In genomic region chr19:7106566-7106965, GRCm38 (mm10) we compare ENCODE assay signal across 36 mouse cellular contexts. TPM values are rescaled to one million over a fixed set of nuclear protein-coding genes. Genes with fewer than 3 reads are reported as not detected.
"Had no signal": no experiment of that assay in that cellular context is flagged by ENCODE, and none has a peak within 500 bp of the region (broad histone marks: within the 10 kb centered on the region; RNA-seq: fewer than 3 reads in every experiment).

No protein-coding gene starts in this region.

- H3K9me3 ChIP-seq: limb, embryonic 10.5 days; limb, embryonic 12.5 days; limb, embryonic 13.5 days; limb, embryonic 15.5 days; liver, embryonic 12.5 days; liver, embryonic 13.5 days; liver, embryonic 15.5 days; lung, embryonic 15.5 days; megakaryocyte, embryonic 14.5 days; midbrain, embryonic 12.5 days; midbrain, embryonic 13.5 days; midbrain, embryonic 15.5 days; neural tube, embryonic 12.5 days; neural tube, embryonic 13.5 days had no signal

- H3K27me3 ChIP-seq: limb, embryonic 15.5 days; liver, embryonic 15.5 days had no signal

- H3K4me2 ChIP-seq: limb, embryonic 12.5 days; limb, embryonic 13.5 days; limb, embryonic 15.5 days; liver, embryonic 11.5 days; liver, embryonic 12.5 days; liver, embryonic 13.5 days; liver, embryonic 15.5 days; lung, embryonic 14.5 days; lung, embryonic 15.5 days; midbrain, embryonic 11.5 days; midbrain, embryonic 12.5 days; midbrain, embryonic 13.5 days; midbrain, embryonic 15.5 days; neural tube, embryonic 12.5 days; neural tube, embryonic 13.5 days had no signal

- H3K36me3 ChIP-seq: limb, embryonic 10.5 days; limb, embryonic 12.5 days; limb, embryonic 13.5 days; limb, embryonic 15.5 days; liver, embryonic 12.5 days; liver, embryonic 13.5 days; liver, embryonic 15.5 days; lung, embryonic 15.5 days; midbrain, embryonic 12.5 days; midbrain, embryonic 13.5 days; midbrain, embryonic 15.5 days; neural tube, embryonic 12.5 days; neural tube, embryonic 13.5 days had no signal

- H3K27ac ChIP-seq: limb, embryonic 12.5 days; limb, embryonic 13.5 days; limb, embryonic 15.5 days; liver, embryonic 12.5 days; liver, embryonic 13.5 days; liver, embryonic 14.5 days; liver, embryonic 15.5 days; lung, embryonic 15.5 days; macrophage; neural tube, embryonic 12.5 days; neural tube, embryonic 13.5 days had no signal

- ATAC-seq: liver, embryonic 12.5 days; liver, postnatal 0 days; lung, postnatal 0 days; midbrain, embryonic 13.5 days; midbrain, embryonic 15.5 days; midbrain, embryonic 16.5 days had no signal

- DNase-seq: left cerebral cortex, postnatal 4 days; liver; liver, embryonic 13.5 days; liver, postnatal 0 days; lung, adult 18-20 months; lung, adult 2 months; lung, embryonic 14.5 days; lung, postnatal 10 days; lung, postnatal 14 days; lung, postnatal 36 days; lung, postnatal 4 days; midbrain, embryonic 14.5 days had no signal

- H3K9ac ChIP-seq: limb, embryonic 12.5 days; limb, embryonic 13.5 days; limb, embryonic 15.5 days; liver, embryonic 12.5 days; liver, embryonic 13.5 days; liver, embryonic 14.5 days; liver, embryonic 15.5 days; liver, postnatal 0 days; lung, embryonic 14.5 days; lung, embryonic 15.5 days; midbrain, embryonic 12.5 days; midbrain, embryonic 13.5 days; midbrain, embryonic 15.5 days; neural tube, embryonic 12.5 days had no signal

- H3K4me3 ChIP-seq: limb, embryonic 10.5 days; limb, embryonic 12.5 days; limb, embryonic 13.5 days; limb, embryonic 15.5 days; liver, embryonic 12.5 days; liver, embryonic 13.5 days; liver, embryonic 15.5 days; lung, embryonic 15.5 days; megakaryocyte, embryonic 14.5 days; midbrain, embryonic 12.5 days; midbrain, embryonic 13.5 days; midbrain, embryonic 15.5 days; myocyte; neural tube, embryonic 12.5 days; neural tube, embryonic 13.5 days had no signal

RNA-seq across cellular contexts. Expression of gene Flrt1, which starts 1.0 kb away (rescaled TPM):
- total RNA-seq: megakaryocyte progenitor cell, adult 5-6 weeks; megakaryocyte, adult 5-6 weeks; megakaryocyte-erythroid progenitor cell, adult 5-6 weeks had no signal
- polyA plus RNA-seq: macrophage had no signal

RNA-seq across cellular contexts. Expression of gene Macrod1, which starts 50.0 kb away (rescaled TPM):
- total RNA-seq: monocyte, adult 5-6 weeks had no signal
